ENCODE assay signal across 15 mouse cellular contexts in the genomic region with DNA sequence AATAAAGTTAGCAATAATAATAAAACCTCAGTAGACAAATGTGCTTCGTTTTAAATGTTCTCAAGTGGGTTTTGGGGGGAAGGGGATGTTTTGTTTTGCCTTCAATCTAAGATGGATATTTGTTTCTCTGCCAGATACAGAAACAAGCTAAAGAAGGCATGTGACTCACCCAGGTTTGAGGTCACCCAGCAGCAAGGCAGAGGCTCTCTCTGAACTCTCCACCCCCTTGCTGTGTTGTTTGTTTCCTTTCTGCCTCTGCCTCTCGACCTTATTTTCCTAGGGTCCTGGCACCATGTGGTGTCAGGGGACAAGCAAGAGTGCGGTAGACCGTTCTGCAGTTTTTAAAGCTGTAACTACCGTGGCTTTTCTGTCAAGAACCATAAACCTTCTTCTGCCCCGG. TPM values are rescaled to one million over a fixed set of nuclear protein-coding genes. Genes with fewer than 3 reads are reported as not detected.
DNase-seq lines count a peak whose midpoint lies in the region; ATAC-seq and TF ChIP-seq lines count a peak whose summit lies in the region.
"Had no signal": no experiment of that assay in that cellular context is flagged by ENCODE, and none has a peak within 500 bp of the region (broad histone marks: within the 10 kb centered on the region; RNA-seq: fewer than 3 reads in every experiment).

No protein-coding gene starts in this region.

- no peak for TF ChIP-seq CTCF in stomach, postnatal 0 days (IDR thresholded peaks at IDR 0.05; ENCODE audit: low read depth)
- no peak for TF ChIP-seq CTCF in small intestine, adult 2 months (IDR thresholded peaks at IDR 0.05; ENCODE audit: extremely low read depth, insufficient read length, insufficient replicate concordance, low read depth, low read length)

- H3K4me3 ChIP-seq in heart, embryonic 15.5 days = peak overlapping the region; percentile 25; the same call in 1 of the 2 replicates
- no peak overlapping the region for H3K4me3 ChIP-seq in stomach, embryonic 14.5 days (ENCODE audit: low read depth, low read length)
- no peak overlapping the region for H3K4me3 ChIP-seq in stomach, postnatal 0 days (ENCODE audit: low read depth, low read length)
- H3K4me3 ChIP-seq in hindbrain, embryonic 16.5 days (ENCODE audit: low read length) = no peak overlapping the region
- peak overlapping the region; percentile 18; the same call in 1 of the 2 replicates for H3K4me3 ChIP-seq in small intestine, adult 2 months (ENCODE audit: low read depth, low read length)
- H3K4me3 ChIP-seq: embryonic facial prominence, embryonic 12.5 days; limb, embryonic 12.5 days had no signal

- no peaks in the 10 kb centered on the region for H3K9me3 ChIP-seq in heart, embryonic 15.5 days (replicated peaks)
- no peaks in the 10 kb centered on the region for H3K9me3 ChIP-seq in stomach, embryonic 14.5 days (ENCODE audit: control insufficient read depth, low read depth, low read length)
- no peaks in the 10 kb centered on the region for H3K9me3 ChIP-seq in stomach, postnatal 0 days (ENCODE audit: control insufficient read depth, low read length)
- no peaks in the 10 kb centered on the region for H3K9me3 ChIP-seq in hindbrain, embryonic 16.5 days (ENCODE audit: control insufficient read depth, low read length)
- H3K9me3 ChIP-seq: embryonic facial prominence, embryonic 12.5 days; G1E; limb, embryonic 12.5 days had no signal

- DNase-seq in heart, postnatal 4 days = no peak
- DNase-seq in stomach, postnatal 0 days (ENCODE audit: low spot score) = no peak
- no peak for DNase-seq in cerebellum, adult 11-12 months
- DNase-seq in right cerebral cortex, adult 2 months (ENCODE audit: low spot score in 2 of 2) = no peak
- DNase-seq: cerebellum, adult 11 months; thymus, adult 2 months had no signal

- 22% methylated on average over 6 of the region's 6 CpGs for WGBS in heart, embryonic 15.5 days
- WGBS in stomach, embryonic 14.5 days = 39% methylated on average over 6 of the region's 6 CpGs
- WGBS in stomach, postnatal 0 days = 36% methylated on average over 6 of the region's 6 CpGs
- 38% methylated on average over 6 of the region's 6 CpGs for WGBS in hindbrain, embryonic 16.5 days
- WGBS in small intestine, adult 2 months = 25% methylated on average over 6 of the region's 6 CpGs

- peaks cover 3% of the 10 kb centered on the region for H3K4me1 ChIP-seq in heart, embryonic 15.5 days (replicated peaks)
- H3K4me1 ChIP-seq in stomach, embryonic 14.5 days (ENCODE audit: control insufficient read depth, insufficient read depth, low read length) = no peaks in the 10 kb centered on the region
- H3K4me1 ChIP-seq in stomach, postnatal 0 days (replicated peaks; ENCODE audit: control insufficient read depth, insufficient read depth) = no peaks in the 10 kb centered on the region
- no peaks in the 10 kb centered on the region for H3K4me1 ChIP-seq in hindbrain, embryonic 16.5 days (ENCODE audit: control insufficient read depth, insufficient read depth, low read depth, low read length)
- no peaks in the 10 kb centered on the region for H3K4me1 ChIP-seq in small intestine, adult 2 months (ENCODE audit: control insufficient read depth, insufficient read depth, insufficient read length, low read length)
- H3K4me1 ChIP-seq: embryonic facial prominence, embryonic 12.5 days had no signal

- H3K4me2 ChIP-seq in heart, embryonic 15.5 days = peak overlapping the region; percentile 52
- H3K4me2 ChIP-seq in stomach, embryonic 14.5 days (replicated peaks; ENCODE audit: low read depth, low read length) = 0 out of 2 replicates have a peak overlapping the region, but pooled peaks have one; percentile 5
- H3K4me2 ChIP-seq in stomach, postnatal 0 days (replicated peaks; ENCODE audit: low read depth) = no peak overlapping the region
- H3K4me2 ChIP-seq in hindbrain, embryonic 16.5 days (ENCODE audit: low read length) = peak overlapping the region; percentile 22
- H3K4me2 ChIP-seq: midbrain, embryonic 11.5 days had no signal

- H3K36me3 ChIP-seq in heart, embryonic 15.5 days = no peaks in the 10 kb centered on the region
- no peaks in the 10 kb centered on the region for H3K36me3 ChIP-seq in stomach, embryonic 14.5 days (ENCODE audit: control insufficient read depth, insufficient read depth, low read length)
- H3K36me3 ChIP-seq in stomach, postnatal 0 days (ENCODE audit: control insufficient read depth, insufficient read depth, low read length) = no peaks in the 10 kb centered on the region
- H3K36me3 ChIP-seq in hindbrain, embryonic 16.5 days (ENCODE audit: control insufficient read depth, insufficient read depth, low read length) = no peaks in the 10 kb centered on the region
- H3K36me3 ChIP-seq in small intestine, adult 2 months (ENCODE audit: control insufficient read depth, insufficient read depth, low read length) = no peaks in the 10 kb centered on the region
- H3K36me3 ChIP-seq: embryonic facial prominence, embryonic 12.5 days; G1E; limb, embryonic 12.5 days had no signal

- H3K27ac ChIP-seq in heart, embryonic 15.5 days = no peak overlapping the region
- H3K27ac ChIP-seq in stomach, embryonic 14.5 days (ENCODE audit: low read length) = no peak overlapping the region
- no peak overlapping the region for H3K27ac ChIP-seq in stomach, postnatal 0 days (replicated peaks)
- no peak overlapping the region for H3K27ac ChIP-seq in hindbrain, embryonic 16.5 days (ENCODE audit: low read depth, low read length)
- H3K27ac ChIP-seq in small intestine, adult 2 months (ENCODE audit: insufficient read depth, low read depth, low read length) = no peak overlapping the region
- H3K27ac ChIP-seq: embryonic facial prominence, embryonic 12.5 days; limb, embryonic 12.5 days had no signal

- no peak for ATAC-seq in heart, embryonic 15.5 days (replicated peaks; ENCODE audit: insufficient number of reproducible peaks, insufficient read depth, low FRiP score, low read depth)
- no peak for ATAC-seq in stomach, embryonic 14.5 days (ENCODE audit: insufficient number of reproducible peaks, insufficient read depth, low FRiP score, low read depth)
- no peak for ATAC-seq in stomach, postnatal 0 days (ENCODE audit: low FRiP score, low TSS enrichment)
- no peak for ATAC-seq in hindbrain, embryonic 16.5 days
- ATAC-seq: forebrain, embryonic 16.5 days had no signal

- H3K27me3 ChIP-seq in heart, embryonic 15.5 days = no peaks in the 10 kb centered on the region
- no peaks in the 10 kb centered on the region for H3K27me3 ChIP-seq in stomach, embryonic 14.5 days (ENCODE audit: control insufficient read depth, insufficient read depth, low read length)
- H3K27me3 ChIP-seq in stomach, postnatal 0 days (ENCODE audit: control insufficient read depth, insufficient read depth, low read length) = no peaks in the 10 kb centered on the region
- H3K27me3 ChIP-seq in hindbrain, embryonic 16.5 days (replicated peaks; ENCODE audit: control insufficient read depth, insufficient read depth, low read length) = no peaks in the 10 kb centered on the region
- no peaks in the 10 kb centered on the region for H3K27me3 ChIP-seq in small intestine, adult 2 months (ENCODE audit: control insufficient read depth, insufficient read depth, low read length)
- H3K27me3 ChIP-seq: embryonic facial prominence, embryonic 12.5 days had no signal

- TF ChIP-seq EP300 in stomach, postnatal 0 days (optimal IDR thresholded peaks at IDR 0.05) = no peak

- TF ChIP-seq POLR2A in small intestine, adult 2 months (IDR thresholded peaks at IDR 0.05; ENCODE audit: low read depth, low read length) = no peak

- H3K9ac ChIP-seq in heart, embryonic 15.5 days = no peak overlapping the region
- no peak overlapping the region for H3K9ac ChIP-seq in stomach, embryonic 14.5 days (replicated peaks; ENCODE audit: low read depth, low read length)
- no peak overlapping the region for H3K9ac ChIP-seq in stomach, postnatal 0 days (ENCODE audit: low read length)
- no peak overlapping the region for H3K9ac ChIP-seq in hindbrain, embryonic 16.5 days (ENCODE audit: low read depth, low read length)
- H3K9ac ChIP-seq: embryonic facial prominence, embryonic 12.5 days; limb, embryonic 12.5 days had no signal

RNA-seq across cellular contexts. Expression of a gene that starts 8.6 kb away (rescaled TPM):
- 2.6 and 3.3 TPM in 2 replicates for polyA plus RNA-seq in heart, embryonic 15.5 days (2015; fragmentation: Nextera tagmentation; extraction: Ambion mirVana)
- total RNA-seq in heart, postnatal 4 days (2021) = 1 to 10 TPM; 7.0 to 7.6 TPM
- 3.3 and 3.5 TPM in 2 replicates for polyA plus RNA-seq in stomach, embryonic 14.5 days (2014; fragmentation: Nextera tagmentation; extraction: Ambion mirVana)
- polyA plus RNA-seq in stomach, postnatal 0 days (2015; fragmentation: Nextera tagmentation; extraction: Ambion mirVana) = 0.87 and 1.0 TPM in 2 replicates
- polyA plus RNA-seq in hindbrain, embryonic 16.5 days (2015; fragmentation: Nextera tagmentation; extraction: Ambion mirVana) = 3.3 and 3.5 TPM in 2 replicates
- 0.37 and 0.80 TPM in 2 replicates for polyA plus RNA-seq in small intestine, adult 2 months (2012; rRNA removed)

Comparison
In these comparisons a context has a peak if more than half of its experiments do, and no peak if none do; other contexts are left out.
1. H3K4me3 ChIP-seq: peak in heart, embryonic 15.5 days (single experiment) and small intestine, adult 2 months (single experiment); none in stomach, embryonic 14.5 days (single experiment), stomach, postnatal 0 days (single experiment) and hindbrain, embryonic 16.5 days (single experiment).